Mouse (Mus musculus): ENCODE measurements around the gene H2-DMb2.

GRCm38 (mm10) chr17:34188010-34188409 is 44.9 kb downstream of the H2-DMb2 start:
- TF ChIP-seq CTCF (IDR thresholded peaks at IDR 0.05; ENCODE audit: borderline replicate concordance, extremely low read depth, insufficient read depth, insufficient read length) = no peak
- no peak for TF ChIP-seq POLR2A (IDR thresholded peaks at IDR 0.05; ENCODE audit: borderline replicate concordance, extremely low read depth, insufficient read depth, insufficient read length, poor library complexity, severe bottlenecking)
